Mouse (Mus musculus): Measurements from ENCODE around the gene Capn12. TPM values are rescaled to one million over a fixed set of nuclear protein-coding genes. Genes with fewer than 3 reads are reported as not detected.
"Not testable (repeated sequence)": the region's sequence is repeated elsewhere in the genome, so short reads cannot be mapped to it uniquely, and the experiment has no call there.

The Capn12 gene
- polyA plus RNA-seq, 1 experiment from 2014 or later: 0.61 TPM

- Histone ChIP-seq H3K4me1 (ENCODE audit: insufficient read depth) (no peaks in the 10 kb centered on the region), H3K27ac (ENCODE audit: low read depth) (no peak overlapping the region), H3K36me3 (ENCODE audit: insufficient read depth) (no peaks in the 10 kb centered on the region), H3K9me3 (ENCODE audit: low read depth, low read length) (no peaks in the 10 kb centered on the region), H3K4me2 (no peak overlapping the region), H3K9ac (no peak overlapping the region), H3K27me3 (ENCODE audit: insufficient read depth, low read length) (no peaks in the 10 kb centered on the region), H3K4me3 (ENCODE audit: low read depth, low read length) (no peak overlapping the region)
- 76% methylated on average over 7 of the region's 7 CpGs for WGBS
- no peak for TF ChIP-seq CTCF (IDR thresholded peaks at IDR 0.05; ENCODE audit: low read depth)
- ATAC-seq (ENCODE audit: insufficient read depth) (no peak), DNase-seq (no peak)
Measured at GRCm38 (mm10) chr7:28877155-28877554, 4.1 kb upstream of the Capn12 start.

- WGBS: 63% methylated on average over 4 of the region's 4 CpGs
- no peak overlapping the region for H3K9ac ChIP-seq
- H3K4me3 ChIP-seq (ENCODE audit: low read depth, low read length): no peak overlapping the region
- H3K27me3 ChIP-seq (ENCODE audit: insufficient read depth, low read length): no peaks in the 10 kb centered on the region
- DNase-seq (no peak), ATAC-seq (ENCODE audit: insufficient read depth) (no peak)
- H3K9me3 ChIP-seq (ENCODE audit: low read depth, low read length): no peaks in the 10 kb centered on the region
- no peak for TF ChIP-seq CTCF (IDR thresholded peaks at IDR 0.05; ENCODE audit: low read depth)
- H3K4me2 ChIP-seq: no peak overlapping the region
- no peak overlapping the region for H3K27ac ChIP-seq (ENCODE audit: low read depth)
- no peaks in the 10 kb centered on the region for H3K4me1 ChIP-seq (ENCODE audit: insufficient read depth)
- H3K36me3 ChIP-seq (ENCODE audit: insufficient read depth): no peaks in the 10 kb centered on the region
Measured at GRCm38 (mm10) chr7:28877856-28878255, 3.4 kb upstream of the Capn12 start.

GRCm38 (mm10) chr7:28879606-28880005 lies 1.6 kb upstream of the Capn12 start:
- 68% methylated on average over 7 of the region's 7 CpGs for WGBS

GRCm38 (mm10) chr7:28880554-28880953 lies 668 bp upstream of the Capn12 start:
- DNase-seq (no peak), ATAC-seq (ENCODE audit: insufficient read depth) (no peak)
- H3K36me3 ChIP-seq (ENCODE audit: insufficient read depth): no peaks in the 10 kb centered on the region
- no peaks in the 10 kb centered on the region for H3K9me3 ChIP-seq (ENCODE audit: low read depth, low read length)
- H3K27me3 ChIP-seq (ENCODE audit: insufficient read depth, low read length): no peaks in the 10 kb centered on the region
- no peak overlapping the region for H3K4me3 ChIP-seq (ENCODE audit: low read depth, low read length)
- no peak for TF ChIP-seq CTCF (IDR thresholded peaks at IDR 0.05; ENCODE audit: low read depth)
- H3K4me2 ChIP-seq: no peak overlapping the region
- no peak overlapping the region for H3K27ac ChIP-seq (ENCODE audit: low read depth)
- no peak overlapping the region for H3K9ac ChIP-seq
- 74% methylated on average over 10 of the region's 10 CpGs for WGBS
- H3K4me1 ChIP-seq (ENCODE audit: insufficient read depth): no peaks in the 10 kb centered on the region

More at GRCm38 (mm10) chr7:28879606-28880005, 1.6 kb upstream of the Capn12 start:
- no peak for TF ChIP-seq CTCF (IDR thresholded peaks at IDR 0.05; ENCODE audit: low read depth)
- no peak overlapping the region for H3K27ac ChIP-seq (ENCODE audit: low read depth)
- ATAC-seq (ENCODE audit: insufficient read depth) (no peak), DNase-seq (no peak)
- H3K27me3 ChIP-seq (ENCODE audit: insufficient read depth, low read length): no peaks in the 10 kb centered on the region
- no peaks in the 10 kb centered on the region for H3K4me1 ChIP-seq (ENCODE audit: insufficient read depth)
- no peaks in the 10 kb centered on the region for H3K9me3 ChIP-seq (ENCODE audit: low read depth, low read length)
- no peaks in the 10 kb centered on the region for H3K36me3 ChIP-seq (ENCODE audit: insufficient read depth)
- H3K9ac ChIP-seq: no peak overlapping the region
- H3K4me2 ChIP-seq: no peak overlapping the region
- no peak overlapping the region for H3K4me3 ChIP-seq (ENCODE audit: low read depth, low read length)

- no peak for ATAC-seq (ENCODE audit: insufficient read depth)
- Histone ChIP-seq H3K9me3 (ENCODE audit: low read depth, low read length) (no peaks in the 10 kb centered on the region), H3K4me2 (no peak overlapping the region), H3K36me3 (ENCODE audit: insufficient read depth) (no peaks in the 10 kb centered on the region), H3K27me3 (ENCODE audit: insufficient read depth, low read length) (peaks cover 9% of the 10 kb centered on the region), H3K27ac (ENCODE audit: low read depth) (no peak overlapping the region), H3K4me1 (ENCODE audit: insufficient read depth) (no peaks in the 10 kb centered on the region), H3K9ac (no peak overlapping the region), H3K4me3 (ENCODE audit: low read depth, low read length) (no peak overlapping the region)
- DNase-seq: peak; percentile 51
- 60% methylated on average over 11 of the region's 11 CpGs for WGBS
- TF ChIP-seq CTCF (IDR thresholded peaks at IDR 0.05; ENCODE audit: low read depth): no peak
Measured at GRCm38 (mm10) chr7:28883039-28883438, 1.8 kb downstream of the Capn12 start.

- not testable (repeated sequence) for H3K4me3 ChIP-seq (ENCODE audit: low read depth, low read length); H3K4me1 ChIP-seq (ENCODE audit: insufficient read depth); ATAC-seq (ENCODE audit: insufficient read depth); H3K9ac ChIP-seq; H3K9me3 ChIP-seq (ENCODE audit: low read depth, low read length); H3K27ac ChIP-seq (ENCODE audit: low read depth); H3K4me2 ChIP-seq; DNase-seq; H3K36me3 ChIP-seq (ENCODE audit: insufficient read depth)
- H3K27me3 ChIP-seq (ENCODE audit: insufficient read depth, low read length): peaks cover 15% of the 10 kb centered on the region
- WGBS: 83% methylated on average over 4 of the region's 4 CpGs
Measured at GRCm38 (mm10) chr7:28883704-28884103, 2.5 kb downstream of the Capn12 start.

GRCm38 (mm10) chr7:28886486-28886885 lies 5.3 kb downstream of the Capn12 start:
- H3K27ac ChIP-seq (ENCODE audit: low read depth): no peak overlapping the region
- 19% methylated on average over 14 of the region's 14 CpGs for WGBS
- no peak overlapping the region for H3K4me3 ChIP-seq (ENCODE audit: low read depth, low read length)
- ATAC-seq (ENCODE audit: insufficient read depth): no peak
- TF ChIP-seq CTCF (IDR thresholded peaks at IDR 0.05; ENCODE audit: low read depth): no peak
- H3K9ac ChIP-seq: no peak overlapping the region
- H3K9me3 ChIP-seq (ENCODE audit: low read depth, low read length): no peaks in the 10 kb centered on the region
- peaks cover 30% of the 10 kb centered on the region for H3K27me3 ChIP-seq (ENCODE audit: insufficient read depth, low read length)
- DNase-seq: no peak
- 0 out of 2 replicates have a peak, but pooled peaks cover 6% of the 10 kb centered on the region for H3K36me3 ChIP-seq (ENCODE audit: insufficient read depth)
- H3K4me2 ChIP-seq: no peak overlapping the region
- H3K4me1 ChIP-seq (ENCODE audit: insufficient read depth): peaks cover 4% of the 10 kb centered on the region; the same call in 1 of the 2 replicates

GRCm38 (mm10) chr7:28888701-28889161 lies 7.5 kb downstream of the Capn12 start:
- H3K4me1 ChIP-seq (ENCODE audit: insufficient read depth): peaks cover 4% of the 10 kb centered on the region; the same call in 1 of the 2 replicates
- peaks cover 30% of the 10 kb centered on the region for H3K27me3 ChIP-seq (ENCODE audit: insufficient read depth, low read length)
- H3K9me3 ChIP-seq (ENCODE audit: low read depth, low read length): no peaks in the 10 kb centered on the region
- 2% methylated on average over 27 of the region's 27 CpGs for WGBS
- H3K36me3 ChIP-seq (ENCODE audit: insufficient read depth): peaks cover 27% of the 10 kb centered on the region
- ATAC-seq (ENCODE audit: insufficient read depth): no peak
- no peak overlapping the region for H3K27ac ChIP-seq (ENCODE audit: low read depth)
- peak; percentile 15 for DNase-seq
- peak overlapping the region; percentile 65 for H3K4me2 ChIP-seq
- peak overlapping the region; percentile 28 for H3K4me3 ChIP-seq (ENCODE audit: low read depth, low read length)
- no peak for TF ChIP-seq CTCF (IDR thresholded peaks at IDR 0.05; ENCODE audit: low read depth)
- peak overlapping the region; percentile 36 for H3K9ac ChIP-seq

All from lung, embryonic 14.5 days (tissue).